Mouse (Mus musculus) liver, embryonic 11.5 days (tissue): ENCODE measurements around the gene Col4a3bp. TPM values are rescaled to one million over a fixed set of nuclear protein-coding genes. Genes with fewer than 3 reads are reported as not detected.
A peak's percentile ranks its signal among the peaks of the same experiment; 100 is the strongest.

Source experiments
- ATAC-seq: fragments of 200-750 bp; cut with Nextera tagmentation; replicated peaks from 2 replicates; pipeline ENCODE4 v1.8.0; 2017; ENCODE audit warnings: moderate number of reproducible peaks, mild to moderate bottlenecking, moderate TSS enrichment, moderate library complexity; ENCODE audit not compliant: low FRiP score
- DNase-seq: peaks from one replicate; pipeline ENCODE4 v3.0.0-alpha.2; 2017; ENCODE audit warnings: low spot score
- H3K27ac ChIP-seq: fragments of 300-500 bp; sonication (generic); 2 replicates; pipeline ENCODE4 v1.5.1; 2014; ENCODE audit warnings: mild to moderate bottlenecking, low read depth, low read length, control low read depth
- H3K27me3 ChIP-seq: fragments of 300-500 bp; sonication (generic); replicated peaks from 2 replicates; pipeline ENCODE4 v1.6.1; 2014; ENCODE audit warnings: low read length, mixed read lengths; ENCODE audit not compliant: control insufficient read depth, insufficient read depth
- H3K36me3 ChIP-seq: fragments of 300-500 bp; sonication (generic); 2 replicates; pipeline ENCODE4 v1.6.1; 2014; ENCODE audit warnings: mild to moderate bottlenecking, low read length, moderate library complexity, mixed read lengths; ENCODE audit not compliant: control insufficient read depth, insufficient read depth
- H3K4me1 ChIP-seq: fragments of 300-500 bp; sonication (generic); replicated peaks from 2 replicates; pipeline ENCODE4 v1.6.1; 2014; ENCODE audit warnings: low read length, mixed read lengths; ENCODE audit not compliant: control insufficient read depth, insufficient read depth
- H3K4me2 ChIP-seq: fragments of 300-500 bp; sonication (generic); 2 replicates; pipeline ENCODE4 v1.6.1; 2014; ENCODE audit warnings: mild to moderate bottlenecking, control low read depth, moderate library complexity
- H3K4me3 ChIP-seq: fragments of 300-500 bp; sonication (generic); 2 replicates; pipeline ENCODE4 v1.5.1; 2014; ENCODE audit warnings: low read depth, low read length, control low read depth
- H3K9ac ChIP-seq: fragments of 300-500 bp; sonication (generic); 2 replicates; pipeline ENCODE4 v1.6.1; 2014; ENCODE audit warnings: low read depth, low read length, control low read depth
- H3K9me3 ChIP-seq: fragments of 300-500 bp; sonication (generic); 2 replicates; pipeline ENCODE4 v1.6.1; 2016; ENCODE audit warnings: low read length, inconsistent platforms, mixed read lengths; ENCODE audit not compliant: control insufficient read depth
- WGBS: fragments of 180-500 bp; shearing (Covaris S2); extraction: QIAGEN DNeasy Blood & Tissue Kit; methylation state at CpG from one replicate; pipeline ENCODE4 v1.1.7; 2014; 5-methylcytosine and 5-hydroxymethylcytosine counted together
- polyA plus RNA-seq: library from polyadenylated mRNA; unstranded; fragments of >200 nt; fragmentation: Nextera tagmentation; extraction: Ambion mirVana; gene quantifications from 2 replicates; pipeline ENCODE4 v1.2.1, GENCODE M21; 2014

The Col4a3bp gene
- polyA plus RNA-seq, 1 experiment from 2014 or later: 8.1 TPM

GRCm38 (mm10) chr13:96547941-96548340 is 5.5 kb downstream of the Col4a3bp start:
- H3K36me3 ChIP-seq: no peaks in the 10 kb centered on the region; the same call in 1 of the 2 replicates
- H3K27me3 ChIP-seq: no peaks in the 10 kb centered on the region
- H3K4me2 ChIP-seq: no peak overlapping the region
- H3K9ac ChIP-seq: no peak overlapping the region
- no peak for ATAC-seq
- 59% methylated on average over 4 of the region's 4 CpGs for WGBS
- no peak overlapping the region for H3K27ac ChIP-seq
- DNase-seq: no peak
- peaks cover 6% of the 10 kb centered on the region; the same call in 1 of the 2 replicates for H3K4me1 ChIP-seq
- no peak overlapping the region for H3K4me3 ChIP-seq
- no peaks in the 10 kb centered on the region for H3K9me3 ChIP-seq

GRCm38 (mm10) chr13:96555099-96555498 is 12.7 kb downstream of the Col4a3bp start:
- Histone ChIP-seq H3K4me2 (no peak overlapping the region), H3K4me3 (no peak overlapping the region), H3K27me3 (no peaks in the 10 kb centered on the region), H3K36me3 (peaks cover 3% of the 10 kb centered on the region; the same call in 1 of the 2 replicates), H3K27ac (no peak overlapping the region), H3K9me3 (no peaks in the 10 kb centered on the region), H3K9ac (no peak overlapping the region), H3K4me1 (no peaks in the 10 kb centered on the region)
- 97% methylated on average over 3 of the region's 3 CpGs for WGBS
- ATAC-seq: no peak
- no peak for DNase-seq

- Histone ChIP-seq H3K9me3 (no peaks in the 10 kb centered on the region), H3K4me2 (no peak overlapping the region), H3K27me3 (no peaks in the 10 kb centered on the region), H3K27ac (no peak overlapping the region), H3K36me3 (no peaks in the 10 kb centered on the region; the same call in 1 of the 2 replicates), H3K9ac (no peak overlapping the region), H3K4me3 (no peak overlapping the region), H3K4me1 (no peaks in the 10 kb centered on the region)
- 73% methylated on average over 6 of the region's 6 CpGs for WGBS
- no peak for DNase-seq
- ATAC-seq: no peak
These were observed 25.6 kb downstream of the Col4a3bp start for GRCm38 (mm10) chr13:96567977-96568376.

DNA sequence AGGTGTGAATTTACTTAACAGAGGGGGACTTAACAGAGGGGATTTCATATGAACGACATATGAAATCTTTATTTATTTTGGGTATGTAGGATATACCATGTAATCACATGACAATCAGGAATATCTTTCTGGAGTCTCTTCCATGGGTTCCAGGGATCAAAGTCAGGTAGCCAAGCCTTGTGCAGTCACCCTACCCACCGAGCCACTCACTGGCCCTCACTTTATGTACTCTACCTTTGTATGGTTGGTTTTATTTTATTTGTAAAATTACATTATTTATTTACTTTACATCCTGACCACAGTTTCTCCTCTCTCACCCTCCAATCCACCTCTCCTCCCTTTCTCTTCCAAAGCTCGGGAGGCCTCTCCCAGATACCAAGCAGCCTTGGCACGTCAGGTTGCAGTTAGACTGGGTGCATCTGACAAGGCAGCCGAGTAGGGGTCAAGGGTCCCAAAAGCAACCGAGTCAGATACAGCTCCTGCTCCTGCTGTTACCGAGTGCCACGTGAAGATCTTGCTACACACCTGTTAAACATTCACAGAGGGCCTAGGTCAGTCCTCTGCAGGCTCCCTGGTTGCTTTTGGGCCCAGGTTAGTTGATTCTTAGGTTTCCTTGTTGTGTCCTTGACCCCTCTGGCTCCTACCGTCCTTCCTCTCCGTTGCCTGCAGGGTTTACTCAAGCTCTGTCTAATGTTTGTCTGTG is 28.0 kb downstream of the Col4a3bp start:
- Histone ChIP-seq H3K27ac (peak overlapping the region; percentile 36; the same call in 1 of the 2 replicates), H3K27me3 (no peaks in the 10 kb centered on the region), H3K36me3 (no peaks in the 10 kb centered on the region; the same call in 1 of the 2 replicates), H3K4me3 (no peak overlapping the region), H3K4me1 (no peaks in the 10 kb centered on the region), H3K4me2 (peak overlapping the region; percentile 22; the same call in 1 of the 2 replicates), H3K9ac (peak overlapping the region; percentile 12; the same call in 1 of the 2 replicates), H3K9me3 (no peaks in the 10 kb centered on the region)
- WGBS: 71% methylated on average over 10 of the region's 10 CpGs
- ATAC-seq: peak; percentile 66
- no peak for DNase-seq

DNA sequence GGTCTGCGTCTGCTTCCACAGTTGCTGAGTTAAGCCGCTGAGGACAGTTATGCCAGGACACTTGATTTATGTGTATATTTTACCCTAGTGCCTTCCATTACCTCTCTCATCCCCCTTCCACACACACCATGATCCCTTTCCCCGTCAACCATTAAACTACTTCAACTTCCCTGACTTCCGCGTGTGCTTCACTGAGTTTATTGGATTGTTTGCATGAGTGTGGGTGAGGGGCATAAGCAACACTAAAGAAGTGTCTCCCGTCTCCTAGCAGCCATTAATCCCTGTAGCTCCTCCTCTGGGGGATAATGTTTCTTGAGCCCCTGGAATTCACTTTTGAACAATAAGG is 28.6 kb downstream of the Col4a3bp start:
- Histone ChIP-seq H3K9me3 (no peaks in the 10 kb centered on the region), H3K27me3 (no peaks in the 10 kb centered on the region), H3K27ac (peak overlapping the region; percentile 36; the same call in 1 of the 2 replicates), H3K36me3 (no peaks in the 10 kb centered on the region; the same call in 1 of the 2 replicates), H3K4me3 (no peak overlapping the region), H3K4me1 (no peaks in the 10 kb centered on the region), H3K4me2 (no peak overlapping the region), H3K9ac (peak overlapping the region; percentile 12; the same call in 1 of the 2 replicates)
- DNase-seq (no peak), ATAC-seq (0 out of 2 replicates have a peak, but pooled peaks have one; percentile 26)
- WGBS: 74% methylated on average over 6 of the region's 6 CpGs

DNA sequence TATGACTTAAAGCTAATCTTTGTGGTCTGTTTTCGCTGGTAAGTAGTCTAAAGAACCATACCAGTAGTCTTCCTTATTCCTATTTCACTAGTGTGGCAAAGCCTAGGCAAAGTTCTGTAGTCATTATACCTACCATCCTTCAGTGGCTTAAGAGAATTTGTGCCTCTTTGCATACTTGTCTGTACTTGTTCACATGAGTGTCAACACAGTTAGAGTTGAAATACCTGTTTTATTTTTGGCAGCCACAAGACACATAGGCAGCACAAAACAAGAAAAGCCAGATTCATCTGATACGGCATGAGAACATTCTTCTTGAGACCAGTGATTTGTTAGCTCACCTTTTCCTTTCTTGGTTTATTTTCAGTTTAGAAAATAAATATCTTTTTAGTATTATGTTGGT is 31.8 kb downstream of the Col4a3bp start:
- DNase-seq (no peak), ATAC-seq (no peak)
- no peak overlapping the region for H3K9ac ChIP-seq
- H3K4me2 ChIP-seq: no peak overlapping the region
- WGBS: 86% methylated on average over 2 of the region's 2 CpGs
- no peaks in the 10 kb centered on the region for H3K27me3 ChIP-seq
- H3K4me3 ChIP-seq: no peak overlapping the region
- no peaks in the 10 kb centered on the region for H3K9me3 ChIP-seq
- H3K36me3 ChIP-seq: no peaks in the 10 kb centered on the region; the same call in 1 of the 2 replicates
- H3K27ac ChIP-seq: no peak overlapping the region
- H3K4me1 ChIP-seq: no peaks in the 10 kb centered on the region

DNA sequence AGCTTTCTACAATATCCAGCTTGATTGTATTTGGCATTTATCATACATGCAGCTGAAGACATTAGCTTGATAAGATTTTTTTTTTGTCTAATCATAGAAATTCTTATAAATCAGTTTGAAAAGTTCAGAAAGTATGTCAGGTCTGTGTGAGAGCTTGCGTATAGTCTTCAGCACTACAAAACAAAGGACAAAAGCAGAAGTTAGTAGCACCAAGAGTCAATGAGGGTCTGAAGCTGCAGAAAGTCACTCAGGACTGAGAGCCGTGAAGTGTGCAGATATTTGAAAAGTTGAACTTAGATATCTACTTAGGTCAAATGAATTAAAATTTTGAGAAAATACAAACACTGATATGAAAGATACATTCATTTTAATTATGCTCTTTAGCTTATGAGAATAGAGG is 36.7 kb downstream of the Col4a3bp start:
- no peak for ATAC-seq
- 75% methylated on average over 2 of the region's 2 CpGs for WGBS
- H3K27me3 ChIP-seq: no peaks in the 10 kb centered on the region
- H3K4me1 ChIP-seq: no peaks in the 10 kb centered on the region
- DNase-seq: no peak
- H3K9ac ChIP-seq: no peak overlapping the region
- no peak overlapping the region for H3K4me2 ChIP-seq
- no peak overlapping the region for H3K4me3 ChIP-seq
- no peak overlapping the region for H3K27ac ChIP-seq
- no peaks in the 10 kb centered on the region for H3K9me3 ChIP-seq
- H3K36me3 ChIP-seq: no peaks in the 10 kb centered on the region

- 87% methylated on average over 1 of the region's 1 CpGs for WGBS
- H3K4me1 ChIP-seq: no peaks in the 10 kb centered on the region
- no peak for DNase-seq
These were observed 37.6 kb downstream of the Col4a3bp start for GRCm38 (mm10) chr13:96579979-96580378.

GRCm38 (mm10) chr13:96584201-96584600 is 41.8 kb downstream of the Col4a3bp start:
- no peak for ATAC-seq
- 49% methylated on average over 2 of the region's 2 CpGs for WGBS
- DNase-seq: no peak

More at GRCm38 (mm10) chr13:96579979-96580378, 37.6 kb downstream of the Col4a3bp start:
- Histone ChIP-seq H3K4me3 (no peak overlapping the region), H3K4me2 (no peak overlapping the region), H3K27me3 (no peaks in the 10 kb centered on the region), H3K36me3 (0 out of 2 replicates have a peak, but pooled peaks cover 2% of the 10 kb centered on the region), H3K27ac (no peak overlapping the region), H3K9me3 (no peaks in the 10 kb centered on the region), H3K9ac (no peak overlapping the region)
- no peak for ATAC-seq

More at GRCm38 (mm10) chr13:96584201-96584600, 41.8 kb downstream of the Col4a3bp start:
- Histone ChIP-seq H3K4me1 (no peaks in the 10 kb centered on the region), H3K9me3 (no peaks in the 10 kb centered on the region), H3K4me2 (no peak overlapping the region), H3K36me3 (0 out of 2 replicates have a peak, but pooled peaks cover 2% of the 10 kb centered on the region), H3K4me3 (no peak overlapping the region), H3K9ac (no peak overlapping the region), H3K27me3 (no peaks in the 10 kb centered on the region), H3K27ac (no peak overlapping the region)
